Comparison of ENCODE assay signal across 12 mouse cellular contexts in the genomic region with DNA sequence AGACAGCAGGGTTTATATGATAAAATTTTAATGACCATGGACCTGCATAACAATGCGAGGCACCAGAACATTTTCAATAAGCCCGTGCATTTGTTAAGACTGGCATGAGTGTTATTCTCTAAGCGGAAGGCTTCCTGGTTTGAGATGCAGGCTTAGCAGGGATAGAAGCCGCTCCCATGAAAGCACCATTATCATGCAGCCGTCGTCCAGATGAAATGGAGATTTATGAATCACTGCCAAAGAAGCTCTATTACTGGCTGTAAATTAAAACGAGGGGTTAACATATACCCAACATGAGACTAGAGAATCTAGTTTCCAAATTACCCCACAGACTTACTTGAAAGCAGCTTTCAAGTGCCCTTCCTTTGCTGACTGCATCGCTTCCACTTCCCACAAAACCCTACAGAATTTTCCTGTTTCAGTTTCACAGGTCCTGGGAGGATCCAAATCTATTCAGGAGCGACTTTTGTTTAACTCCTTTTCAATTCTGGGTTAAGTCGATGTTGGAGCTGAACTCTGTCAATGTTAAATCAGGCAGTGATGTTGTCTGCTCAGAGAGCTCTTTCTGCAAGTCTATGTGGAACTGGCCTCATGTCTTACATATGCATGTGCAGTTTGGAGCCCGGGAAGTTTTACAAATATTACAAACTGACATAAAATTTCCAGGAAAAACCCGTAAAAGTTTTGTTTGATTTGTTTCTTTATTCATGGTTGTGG.
A peak's percentile ranks its signal among the peaks of the same experiment; 100 is the strongest.
DNase-seq lines count a peak whose midpoint lies in the region; ATAC-seq and TF ChIP-seq lines count a peak whose summit lies in the region.
"Had no signal": no experiment of that assay in that cellular context is flagged by ENCODE, and none has a peak within 500 bp of the region (broad histone marks: within the 10 kb centered on the region; RNA-seq: fewer than 3 reads in every experiment).

No protein-coding gene starts in this region.

- H3K4me1 ChIP-seq in neural tube, embryonic 11.5 days (ENCODE audit: control insufficient read depth, insufficient read depth, low read length) = 0 out of 2 replicates have a peak, but pooled peaks cover 3% of the 10 kb centered on the region
- peaks cover 23% of the 10 kb centered on the region for H3K4me1 ChIP-seq in midbrain, embryonic 10.5 days
- no peaks in the 10 kb centered on the region for H3K4me1 ChIP-seq in stomach, postnatal 0 days (replicated peaks; ENCODE audit: control insufficient read depth, insufficient read depth)

- no peak for TF ChIP-seq EP300 in stomach, postnatal 0 days (optimal IDR thresholded peaks at IDR 0.05)

- H3K27me3 ChIP-seq in neural tube, embryonic 11.5 days (ENCODE audit: control insufficient read depth, insufficient read depth, low read length) = no peaks in the 10 kb centered on the region
- H3K27me3 ChIP-seq in midbrain, embryonic 10.5 days (ENCODE audit: low read depth, poor library complexity, severe bottlenecking) = no peaks in the 10 kb centered on the region
- no peaks in the 10 kb centered on the region for H3K27me3 ChIP-seq in stomach, postnatal 0 days (ENCODE audit: control insufficient read depth, insufficient read depth, low read length)

- no peak overlapping the region for H3K4me2 ChIP-seq in neural tube, embryonic 11.5 days (ENCODE audit: low read depth)
- H3K4me2 ChIP-seq in stomach, postnatal 0 days (replicated peaks; ENCODE audit: low read depth) = peak overlapping the region; percentile 25

- H3K27ac ChIP-seq in neural tube, embryonic 11.5 days (ENCODE audit: low read depth, low read length) = no peak overlapping the region
- peak overlapping the region; percentile 52 for H3K27ac ChIP-seq in midbrain, embryonic 10.5 days (replicated peaks)
- no peak overlapping the region for H3K27ac ChIP-seq in stomach, postnatal 0 days (replicated peaks)

- no peak overlapping the region for H3K9ac ChIP-seq in neural tube, embryonic 11.5 days (ENCODE audit: low read length)
- no peak overlapping the region for H3K9ac ChIP-seq in stomach, postnatal 0 days (ENCODE audit: low read length)

- no peak for TF ChIP-seq CTCF in stomach, postnatal 0 days (IDR thresholded peaks at IDR 0.05; ENCODE audit: low read depth)

- no peaks in the 10 kb centered on the region for H3K9me3 ChIP-seq in neural tube, embryonic 11.5 days (ENCODE audit: control insufficient read depth, low read length)
- H3K9me3 ChIP-seq in midbrain, embryonic 10.5 days (replicated peaks) = no peaks in the 10 kb centered on the region
- no peaks in the 10 kb centered on the region for H3K9me3 ChIP-seq in stomach, postnatal 0 days (ENCODE audit: control insufficient read depth, low read length)

- WGBS in neural tube, embryonic 11.5 days = 37% methylated on average over 12 of the region's 12 CpGs
- 49% methylated on average over 12 of the region's 12 CpGs for WGBS in midbrain, embryonic 10.5 days
- 43% methylated on average over 12 of the region's 12 CpGs for WGBS in stomach, postnatal 0 days

- ATAC-seq in neural tube, embryonic 11.5 days (ENCODE audit: insufficient read depth, low FRiP score, low TSS enrichment) = peak; percentile 45; the same call in 1 of the 2 replicates
- no peak for ATAC-seq in stomach, postnatal 0 days (ENCODE audit: low FRiP score, low TSS enrichment)
- no peak for ATAC-seq in megakaryocyte, adult 5-6 weeks (ENCODE audit: poor library complexity, severe bottlenecking)

- peak; percentile 37 for DNase-seq in cerebellum, adult 9-10 months
- no peak for DNase-seq in cerebellum, adult 11-12 months
- no peak for DNase-seq in neural tube, embryonic 11.5 days (ENCODE audit: low spot score)
- no peak for DNase-seq in neural tube, embryonic 10.5 days (ENCODE audit: extremely low spot score, low spot score)
- DNase-seq in midbrain, embryonic 10.5 days (ENCODE audit: low spot score) = no peak
- no peak for DNase-seq in stomach, postnatal 0 days (ENCODE audit: low spot score)
- no peak for DNase-seq in spleen, adult 18-20 months
- DNase-seq: adrenal gland, postnatal 14 days; gastrocnemius, postnatal 25 days; kidney, postnatal 10 days; lung, postnatal 36 days had no signal

- no peaks in the 10 kb centered on the region for H3K36me3 ChIP-seq in neural tube, embryonic 11.5 days (ENCODE audit: control insufficient read depth, insufficient read depth, low read length)
- no peaks in the 10 kb centered on the region for H3K36me3 ChIP-seq in midbrain, embryonic 10.5 days
- H3K36me3 ChIP-seq in stomach, postnatal 0 days (ENCODE audit: control insufficient read depth, insufficient read depth, low read length) = no peaks in the 10 kb centered on the region

- H3K4me3 ChIP-seq in neural tube, embryonic 11.5 days (ENCODE audit: low read depth, low read length) = no peak overlapping the region
- peak overlapping the region; percentile 30; the same call in 1 of the 2 replicates for H3K4me3 ChIP-seq in midbrain, embryonic 10.5 days
- H3K4me3 ChIP-seq in stomach, postnatal 0 days (ENCODE audit: low read depth, low read length) = no peak overlapping the region
